Mouse (Mus musculus): ENCODE results near the gene Ccna1. TPM values are rescaled to one million over a fixed set of nuclear protein-coding genes. Genes with fewer than 3 reads are reported as not detected.

Ccna1 gene
- polyA plus RNA-seq, 1 experiment from 2014 or later = not detected

DNA sequence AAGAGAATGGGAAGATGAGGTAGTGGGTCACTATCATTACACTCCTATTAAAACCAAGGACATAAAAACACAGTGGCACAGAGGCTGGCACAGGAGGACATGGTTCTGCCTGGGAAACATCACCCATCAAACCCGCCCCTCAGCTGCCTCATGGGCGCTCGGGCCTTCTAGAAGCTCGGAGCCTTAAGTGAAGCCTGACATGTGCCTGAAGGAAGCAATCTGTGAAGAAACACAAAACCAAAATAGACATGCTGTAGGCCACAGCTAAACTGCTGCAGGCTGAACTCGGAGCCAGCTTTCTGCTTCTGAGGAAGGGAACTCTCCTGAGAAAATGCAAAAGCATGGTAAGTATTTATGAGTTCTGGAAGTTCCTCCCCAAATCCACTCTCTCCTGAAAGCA is 31.6 kb upstream of the Ccna1 start:
- no peak for DNase-seq
- 65% methylated on average over 5 of the region's 5 CpGs for WGBS (ENCODE audit: insufficient replicate concordance)
- H3K4me3 ChIP-seq (ENCODE audit: low read depth, low read length) = no peak overlapping the region
- no peaks in the 10 kb centered on the region for H3K27me3 ChIP-seq (ENCODE audit: insufficient read depth, low read length)
- H3K27ac ChIP-seq (ENCODE audit: low read depth) = no peak overlapping the region
- peaks cover 7% of the 10 kb centered on the region; the same call in 1 of the 2 replicates for H3K4me1 ChIP-seq (ENCODE audit: insufficient read depth)
- no peaks in the 10 kb centered on the region for H3K9me3 ChIP-seq (ENCODE audit: low read length)
- H3K4me2 ChIP-seq (ENCODE audit: low read depth, low read length) = no peak overlapping the region
- no peaks in the 10 kb centered on the region for H3K36me3 ChIP-seq (replicated peaks; ENCODE audit: insufficient read depth, low read length)
- TF ChIP-seq EP300 (IDR thresholded peaks at IDR 0.05; ENCODE audit: low read depth) (no peak), CTCF (IDR thresholded peaks at IDR 0.05; ENCODE audit: low read depth) (no peak)
- no peak for ATAC-seq
- no peak overlapping the region for H3K9ac ChIP-seq (replicated peaks)

DNA sequence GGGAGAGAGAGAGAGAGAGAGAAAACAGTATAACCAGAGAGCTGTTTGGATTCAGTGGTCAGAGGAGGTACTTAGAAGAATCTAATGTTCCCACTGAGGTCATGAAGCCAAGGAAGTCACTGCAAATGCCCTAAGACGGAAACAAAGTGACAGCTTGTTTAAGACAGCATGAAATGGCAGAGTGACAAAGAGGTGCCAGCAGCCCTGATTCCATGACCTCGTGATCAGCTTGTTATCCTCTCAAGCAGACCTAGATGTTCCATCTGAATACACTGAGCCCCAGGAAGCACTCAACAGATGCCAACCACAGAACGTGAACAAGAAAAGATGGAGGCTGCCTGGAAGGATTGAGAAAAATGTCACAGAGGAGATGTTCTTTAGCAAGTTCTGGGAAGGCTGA is 30.4 kb upstream of the Ccna1 start:
- WGBS (ENCODE audit: insufficient replicate concordance) = 40% methylated on average over 3 of the region's 3 CpGs
- no peak overlapping the region for H3K27ac ChIP-seq (ENCODE audit: low read depth)
- ATAC-seq (no peak), DNase-seq (no peak)
- H3K4me2 ChIP-seq (ENCODE audit: low read depth, low read length) = no peak overlapping the region
- H3K9ac ChIP-seq (replicated peaks) = no peak overlapping the region
- TF ChIP-seq EP300 (IDR thresholded peaks at IDR 0.05; ENCODE audit: low read depth) (no peak), CTCF (IDR thresholded peaks at IDR 0.05; ENCODE audit: low read depth) (no peak)
- no peak overlapping the region for H3K4me3 ChIP-seq (ENCODE audit: low read depth, low read length)
- H3K4me1 ChIP-seq (ENCODE audit: insufficient read depth) = peaks cover 7% of the 10 kb centered on the region; the same call in 1 of the 2 replicates
- H3K36me3 ChIP-seq (replicated peaks; ENCODE audit: insufficient read depth, low read length) = no peaks in the 10 kb centered on the region
- H3K27me3 ChIP-seq (ENCODE audit: insufficient read depth, low read length) = no peaks in the 10 kb centered on the region
- no peaks in the 10 kb centered on the region for H3K9me3 ChIP-seq (ENCODE audit: low read length)

DNA sequence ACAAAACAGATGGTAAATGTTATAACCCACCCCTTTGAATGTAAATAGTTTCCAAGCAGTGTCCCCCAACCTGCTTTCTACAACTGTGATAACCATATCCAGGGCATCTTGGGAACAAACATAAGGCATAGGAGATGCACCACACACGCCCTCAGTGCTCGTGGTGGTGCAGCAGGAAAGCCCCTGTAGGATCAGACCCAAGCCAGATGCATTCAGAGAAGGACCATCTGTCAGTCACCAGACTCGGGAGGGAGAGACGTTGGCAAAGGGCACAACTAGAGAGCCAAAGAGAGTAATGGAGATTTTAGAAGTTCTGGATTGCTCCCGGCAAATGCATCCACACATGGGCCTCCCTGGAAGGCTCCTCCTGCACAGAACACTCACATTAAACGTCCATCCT is 29.5 kb upstream of the Ccna1 start:
- no peak for ATAC-seq

GRCm38 (mm10) chr3:55080055-55080454 is 24.8 kb upstream of the Ccna1 start:
- TF ChIP-seq CTCF (IDR thresholded peaks at IDR 0.05; ENCODE audit: low read depth) = peak; percentile 93
- TF ChIP-seq EP300 (IDR thresholded peaks at IDR 0.05; ENCODE audit: low read depth) = no peak
- no peaks in the 10 kb centered on the region for H3K36me3 ChIP-seq (replicated peaks; ENCODE audit: insufficient read depth, low read length)
- no peak overlapping the region for H3K9ac ChIP-seq (replicated peaks)
- H3K27me3 ChIP-seq (ENCODE audit: insufficient read depth, low read length) = no peaks in the 10 kb centered on the region
- H3K9me3 ChIP-seq (ENCODE audit: low read length) = no peaks in the 10 kb centered on the region
- no peak overlapping the region for H3K27ac ChIP-seq (ENCODE audit: low read depth)
- H3K4me1 ChIP-seq (ENCODE audit: insufficient read depth) = no peaks in the 10 kb centered on the region
- DNase-seq (peak; percentile 67), ATAC-seq (peak; percentile 70)
- WGBS (ENCODE audit: insufficient replicate concordance) = 16% methylated on average over 6 of the region's 6 CpGs
- H3K4me3 ChIP-seq (ENCODE audit: low read depth, low read length) = no peak overlapping the region
- H3K4me2 ChIP-seq (ENCODE audit: low read depth, low read length) = no peak overlapping the region

More for the DNA sequence above, 29.5 kb upstream of the Ccna1 start:
- Histone ChIP-seq H3K9me3 (ENCODE audit: low read length) (no peaks in the 10 kb centered on the region), H3K36me3 (replicated peaks; ENCODE audit: insufficient read depth, low read length) (no peaks in the 10 kb centered on the region), H3K4me2 (ENCODE audit: low read depth, low read length) (no peak overlapping the region), H3K9ac (replicated peaks) (no peak overlapping the region), H3K4me3 (ENCODE audit: low read depth, low read length) (no peak overlapping the region), H3K27ac (ENCODE audit: low read depth) (no peak overlapping the region), H3K27me3 (ENCODE audit: insufficient read depth, low read length) (no peaks in the 10 kb centered on the region), H3K4me1 (ENCODE audit: insufficient read depth) (peaks cover 7% of the 10 kb centered on the region; the same call in 1 of the 2 replicates)
- DNase-seq = no peak
- no peak for TF ChIP-seq CTCF (IDR thresholded peaks at IDR 0.05; ENCODE audit: low read depth)
- no peak for TF ChIP-seq EP300 (IDR thresholded peaks at IDR 0.05; ENCODE audit: low read depth)
- WGBS (ENCODE audit: insufficient replicate concordance) = 59% methylated on average over 6 of the region's 6 CpGs

GRCm38 (mm10) chr3:55079619-55080018 is 24.3 kb upstream of the Ccna1 start:
- TF ChIP-seq EP300 (IDR thresholded peaks at IDR 0.05; ENCODE audit: low read depth) (no peak), CTCF (IDR thresholded peaks at IDR 0.05; ENCODE audit: low read depth) (no peak)
- DNase-seq = no peak
- Histone ChIP-seq H3K9me3 (ENCODE audit: low read length) (no peaks in the 10 kb centered on the region), H3K27me3 (ENCODE audit: insufficient read depth, low read length) (no peaks in the 10 kb centered on the region), H3K36me3 (replicated peaks; ENCODE audit: insufficient read depth, low read length) (no peaks in the 10 kb centered on the region), H3K4me2 (ENCODE audit: low read depth, low read length) (no peak overlapping the region), H3K27ac (ENCODE audit: low read depth) (no peak overlapping the region), H3K9ac (replicated peaks) (no peak overlapping the region), H3K4me1 (ENCODE audit: insufficient read depth) (no peaks in the 10 kb centered on the region), H3K4me3 (ENCODE audit: low read depth, low read length) (no peak overlapping the region)
- WGBS (ENCODE audit: insufficient replicate concordance) = 72% methylated on average over 8 of the region's 8 CpGs
- no peak for ATAC-seq

DNA sequence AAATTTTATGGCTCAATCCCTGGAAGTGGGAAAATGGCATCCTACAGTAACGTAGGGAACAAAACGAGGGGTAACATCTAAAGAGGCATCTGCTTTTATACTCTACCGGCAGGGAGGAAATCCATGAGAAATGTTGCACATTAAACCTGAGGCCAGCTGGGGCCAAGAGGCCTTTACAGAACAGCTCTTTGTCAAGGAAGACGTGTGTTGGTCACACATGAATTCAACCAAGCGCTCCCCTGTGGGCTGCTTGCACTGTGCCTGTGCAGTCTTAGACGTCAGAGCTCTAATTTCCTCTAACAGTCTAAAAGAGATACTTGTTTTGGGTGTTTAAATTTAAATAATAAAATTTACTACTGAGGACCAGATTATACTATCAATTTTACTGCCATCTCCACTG is 22.9 kb upstream of the Ccna1 start:
- H3K9ac ChIP-seq (replicated peaks) = no peak overlapping the region
- WGBS (ENCODE audit: insufficient replicate concordance) = 64% methylated on average over 6 of the region's 6 CpGs
- no peak for DNase-seq

DNA sequence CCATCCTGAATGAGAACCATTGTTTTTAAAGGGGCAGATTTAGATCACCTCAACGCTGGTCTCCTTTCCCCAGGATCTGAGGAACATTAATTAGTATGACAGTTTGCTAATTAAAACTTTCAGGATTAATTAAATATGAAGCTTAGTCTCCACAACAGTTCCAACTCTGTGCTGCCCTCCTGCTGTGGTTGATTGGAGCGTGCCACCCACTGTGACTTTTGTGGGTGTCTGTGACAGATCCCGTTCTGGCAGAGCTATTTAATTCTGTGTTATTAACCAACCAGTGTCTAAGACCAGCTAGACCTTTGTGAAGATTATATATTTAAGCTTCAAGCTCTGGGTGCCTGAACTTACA is 20.0 kb upstream of the Ccna1 start:
- no peaks in the 10 kb centered on the region for H3K9me3 ChIP-seq (ENCODE audit: low read length)
- H3K4me2 ChIP-seq (ENCODE audit: low read depth, low read length) = no peak overlapping the region
- no peak overlapping the region for H3K27ac ChIP-seq (ENCODE audit: low read depth)
- H3K4me3 ChIP-seq (ENCODE audit: low read depth, low read length) = no peak overlapping the region
- DNase-seq (no peak), ATAC-seq (no peak)
- H3K36me3 ChIP-seq (replicated peaks; ENCODE audit: insufficient read depth, low read length) = no peaks in the 10 kb centered on the region
- 71% methylated on average over 3 of the region's 3 CpGs for WGBS (ENCODE audit: insufficient replicate concordance)
- H3K9ac ChIP-seq (replicated peaks) = no peak overlapping the region
- no peaks in the 10 kb centered on the region for H3K4me1 ChIP-seq (ENCODE audit: insufficient read depth)
- TF ChIP-seq CTCF (IDR thresholded peaks at IDR 0.05; ENCODE audit: low read depth) = no peak
- no peak for TF ChIP-seq EP300 (IDR thresholded peaks at IDR 0.05; ENCODE audit: low read depth)
- H3K27me3 ChIP-seq (ENCODE audit: insufficient read depth, low read length) = no peaks in the 10 kb centered on the region

More for the DNA sequence above, 22.9 kb upstream of the Ccna1 start:
- H3K9me3 ChIP-seq (ENCODE audit: low read length) = no peaks in the 10 kb centered on the region
- no peaks in the 10 kb centered on the region for H3K36me3 ChIP-seq (replicated peaks; ENCODE audit: insufficient read depth, low read length)
- H3K4me2 ChIP-seq (ENCODE audit: low read depth, low read length) = no peak overlapping the region
- H3K4me1 ChIP-seq (ENCODE audit: insufficient read depth) = no peaks in the 10 kb centered on the region
- no peak for TF ChIP-seq CTCF (IDR thresholded peaks at IDR 0.05; ENCODE audit: low read depth)
- no peak for TF ChIP-seq EP300 (IDR thresholded peaks at IDR 0.05; ENCODE audit: low read depth)
- H3K27ac ChIP-seq (ENCODE audit: low read depth) = no peak overlapping the region
- no peaks in the 10 kb centered on the region for H3K27me3 ChIP-seq (ENCODE audit: insufficient read depth, low read length)
- ATAC-seq = no peak
- H3K4me3 ChIP-seq (ENCODE audit: low read depth, low read length) = no peak overlapping the region
